Mouse (Mus musculus): ENCODE measurements around the gene Extl1. TPM values are rescaled to one million over a fixed set of nuclear protein-coding genes. Genes with fewer than 3 reads are reported as not detected.
A peak's percentile ranks its signal among the peaks of the same experiment; 100 is the strongest.
"Not testable (repeated sequence)": the region's sequence is repeated elsewhere in the genome, so short reads cannot be mapped to it uniquely, and the experiment has no call there.

Extl1 gene
- 1 to 10 TPM; 2.2 to 2.3 TPM for polyA plus RNA-seq (2017; shearing (Covaris generic))

DNA sequence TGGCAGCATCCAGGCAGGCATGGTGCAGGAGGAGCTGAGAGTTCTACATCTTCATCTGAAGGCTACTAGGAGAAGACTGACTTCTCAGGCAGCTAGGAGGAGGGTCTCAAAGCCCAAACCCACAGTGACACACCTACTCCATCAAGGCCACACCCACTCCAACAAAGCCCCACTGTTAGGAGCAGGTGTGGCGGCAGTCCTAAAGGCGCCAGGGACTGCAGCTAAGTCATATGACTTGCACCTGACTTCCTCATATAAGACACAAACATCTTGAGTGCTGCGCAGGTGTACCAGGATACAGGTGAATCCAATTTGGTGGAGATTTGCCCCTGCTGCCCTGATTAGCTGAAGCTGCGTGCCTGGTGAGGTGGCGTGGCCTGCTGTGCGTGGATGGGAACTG, at the start of gene Extl1:
TSS of gene Extl1 (minus strand) at position 101 of the 400 bp plus-strand sequence.
- not testable (repeated sequence) for ATAC-seq

- no peak for ATAC-seq
These were observed 49.2 kb upstream of the Extl1 start for GRCm38 (mm10) chr4:134432686-134433360.

- ATAC-seq, result no peak
These were observed 46.8 kb upstream of the Extl1 start for GRCm38 (mm10) chr4:134430381-134431004.

GRCm38 (mm10) chr4:134425088-134425487, 41.4 kb upstream of the Extl1 start:
- no peak for ATAC-seq

GRCm38 (mm10) chr4:134423949-134424348, 40.3 kb upstream of the Extl1 start:
- no peak for ATAC-seq

DNA sequence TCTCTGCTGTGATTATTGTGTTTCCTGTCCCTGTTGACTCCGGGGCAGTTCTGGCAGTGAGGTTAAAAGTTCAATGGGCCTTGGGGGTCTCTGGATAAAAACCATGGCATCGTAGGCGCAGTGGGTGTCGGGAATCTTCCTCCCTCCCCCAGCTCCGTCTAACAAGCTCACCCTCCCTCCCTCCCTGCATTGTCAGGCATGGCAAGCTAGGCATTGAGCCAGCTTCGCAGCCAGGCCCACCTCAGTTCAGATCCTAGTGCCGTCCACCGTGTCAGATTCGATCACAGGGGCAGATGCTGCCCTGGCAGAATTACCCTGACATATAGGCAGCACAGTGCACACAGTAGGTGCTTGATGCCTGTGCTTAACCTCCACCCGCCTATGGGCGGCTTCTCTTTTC, 38.3 kb upstream of the Extl1 start:
- ATAC-seq, result no peak

GRCm38 (mm10) chr4:134417111-134417510, 33.5 kb upstream of the Extl1 start:
- ATAC-seq, result no peak

DNA sequence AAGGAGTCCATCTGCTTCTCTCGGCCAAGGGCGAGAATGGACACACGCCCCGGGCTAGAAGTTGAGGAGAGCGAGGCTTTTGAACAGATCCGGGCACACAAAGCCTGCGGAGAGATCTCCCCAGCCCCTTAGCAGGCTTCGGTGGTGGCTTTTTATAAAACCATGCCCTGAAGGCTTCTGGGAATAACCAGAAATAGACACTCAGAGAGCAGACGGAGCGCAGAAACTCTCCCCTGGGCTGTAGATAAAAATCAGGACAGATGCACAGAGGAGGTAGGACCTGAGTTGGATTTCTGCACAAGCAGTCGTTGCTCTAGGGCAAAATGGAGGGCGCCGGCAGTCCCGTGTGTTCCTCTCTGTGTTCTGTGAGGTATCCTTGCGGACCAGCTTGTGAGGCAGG, 33.0 kb upstream of the Extl1 start:
- no peak for ATAC-seq

GRCm38 (mm10) chr4:134416177-134416576, 32.5 kb upstream of the Extl1 start:
- no peak for ATAC-seq

DNA sequence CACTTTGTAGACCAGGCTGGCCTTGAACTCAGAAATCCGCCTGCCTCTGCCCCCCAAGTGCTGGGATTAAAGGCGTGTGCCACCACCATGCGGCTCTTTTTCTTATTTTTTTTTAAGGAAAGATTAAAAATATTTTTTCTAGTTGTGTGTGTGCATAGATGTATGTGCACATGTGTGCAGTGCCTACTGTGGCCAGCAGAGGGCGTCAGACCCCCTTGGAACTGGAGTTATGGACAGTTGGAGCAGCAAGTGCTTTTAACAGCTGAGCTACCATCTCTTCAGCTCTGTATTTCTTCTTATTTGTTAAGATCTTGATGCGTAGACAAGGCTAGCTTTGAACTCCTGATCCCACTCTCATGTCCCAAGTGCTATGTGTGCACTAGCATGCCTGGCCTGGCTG, 25.6 kb upstream of the Extl1 start:
- no peak for ATAC-seq

DNA sequence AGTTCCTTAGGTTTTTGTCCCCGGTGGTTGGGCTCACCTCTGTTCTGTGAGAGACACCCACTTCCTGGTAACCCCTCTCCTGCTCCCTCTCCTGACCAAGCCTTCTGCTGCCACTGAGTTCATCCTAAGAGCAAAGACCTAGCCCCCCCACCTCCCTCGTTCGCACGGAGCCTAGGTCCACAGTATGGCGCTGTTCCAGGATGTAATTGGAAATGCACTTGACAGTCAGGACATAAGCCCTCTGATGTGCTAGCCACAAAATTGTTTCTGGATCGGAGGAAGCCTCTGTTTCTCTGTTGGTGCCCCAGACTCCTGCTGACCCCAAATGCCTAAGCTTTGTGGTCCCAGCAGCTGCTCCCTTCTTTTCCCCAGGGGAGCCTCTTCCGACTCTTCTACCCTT, 20.1 kb upstream of the Extl1 start:
- no peak for ATAC-seq

- ATAC-seq, result peak; percentile 32
These were observed 19.1 kb upstream of the Extl1 start for GRCm38 (mm10) chr4:134402571-134403262.

GRCm38 (mm10) chr4:134401856-134402570, 18.4 kb upstream of the Extl1 start:
- no peak for ATAC-seq

- peak; percentile 27 for ATAC-seq
These were observed 17.6 kb upstream of the Extl1 start for GRCm38 (mm10) chr4:134401181-134401661.

DNA sequence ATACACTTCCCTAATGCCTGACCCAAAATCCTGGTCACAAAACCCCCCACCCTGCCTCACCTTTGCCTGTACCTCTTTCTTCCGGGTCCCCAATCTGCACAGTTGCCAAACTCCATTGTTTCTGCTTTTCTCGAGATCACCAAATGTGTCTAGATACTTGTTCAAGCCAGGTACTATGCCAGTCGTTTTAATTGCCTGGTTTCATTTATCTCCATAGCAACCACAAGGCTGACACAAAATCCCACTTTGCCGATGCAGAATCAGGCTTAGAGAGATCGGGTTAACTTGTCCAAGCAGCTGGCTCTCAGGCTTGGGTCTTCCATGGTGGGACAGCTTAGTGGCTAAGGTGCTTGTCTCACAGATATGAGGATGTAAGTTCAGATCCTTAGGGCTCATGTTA, 16.6 kb upstream of the Extl1 start:
- no peak for ATAC-seq

GRCm38 (mm10) chr4:134397732-134398131, 14.1 kb upstream of the Extl1 start:
- no peak for ATAC-seq

GRCm38 (mm10) chr4:134397121-134397520, 13.5 kb upstream of the Extl1 start:
- no peak for ATAC-seq

- peak; percentile 100 for ATAC-seq
These were observed 12.6 kb upstream of the Extl1 start, which contains the start of gene Pafah2 for GRCm38 (mm10) chr4:134395977-134396825. Gene Pafah2, plus strand, starts transcription at chr4:134396320.

GRCm38 (mm10) chr4:134395142-134395541, 11.5 kb upstream of the Extl1 start:
- ATAC-seq, result no peak

DNA sequence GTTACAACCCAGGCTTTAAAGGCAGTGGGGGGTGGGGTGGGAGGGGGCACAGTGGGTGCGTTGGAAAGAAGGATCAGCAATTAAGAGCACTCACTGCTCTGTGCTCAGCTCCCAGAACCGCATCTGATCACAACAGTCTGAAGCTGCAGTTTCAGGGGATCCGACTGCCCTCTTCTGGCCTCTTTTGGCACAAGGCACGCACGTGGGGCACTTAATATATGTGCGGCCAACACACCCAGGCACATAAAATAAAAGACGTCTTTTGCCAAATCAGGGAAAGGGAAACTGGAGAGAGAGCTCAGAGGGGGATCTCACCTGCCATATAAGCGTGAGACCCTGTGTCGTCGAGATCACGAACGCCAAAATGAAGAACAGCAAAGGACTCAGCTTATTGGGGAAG, 9.4 kb upstream of the Extl1 start:
- ATAC-seq, result no peak

DNA sequence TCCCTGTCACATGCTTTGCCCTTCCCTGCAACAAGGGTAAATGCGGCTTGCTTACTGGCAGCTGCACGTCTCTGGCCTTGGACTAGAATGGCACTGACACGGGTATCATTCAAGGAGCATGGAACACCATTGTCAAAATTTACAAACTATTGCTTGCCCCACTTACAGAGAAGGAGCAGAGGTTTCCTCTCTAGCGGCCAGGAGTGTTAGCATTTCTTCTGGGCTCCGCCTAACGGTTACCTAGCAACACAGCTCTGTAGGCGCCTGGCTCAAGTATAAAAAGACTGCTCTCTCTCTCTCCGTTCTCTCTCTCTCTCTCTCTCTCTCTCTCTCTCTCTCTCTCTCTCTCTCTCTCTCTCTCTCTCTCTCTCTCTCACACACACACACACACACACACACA, 8.9 kb upstream of the Extl1 start:
- no peak for ATAC-seq

GRCm38 (mm10) chr4:134391636-134392035, 8.0 kb upstream of the Extl1 start:
- no peak for ATAC-seq

Data from CD4-positive, CD25-positive, alpha-beta regulatory T cell, adult 4 months (primary cell).